15 mouse cellular contexts compared by ENCODE assay signal in the genomic region with DNA sequence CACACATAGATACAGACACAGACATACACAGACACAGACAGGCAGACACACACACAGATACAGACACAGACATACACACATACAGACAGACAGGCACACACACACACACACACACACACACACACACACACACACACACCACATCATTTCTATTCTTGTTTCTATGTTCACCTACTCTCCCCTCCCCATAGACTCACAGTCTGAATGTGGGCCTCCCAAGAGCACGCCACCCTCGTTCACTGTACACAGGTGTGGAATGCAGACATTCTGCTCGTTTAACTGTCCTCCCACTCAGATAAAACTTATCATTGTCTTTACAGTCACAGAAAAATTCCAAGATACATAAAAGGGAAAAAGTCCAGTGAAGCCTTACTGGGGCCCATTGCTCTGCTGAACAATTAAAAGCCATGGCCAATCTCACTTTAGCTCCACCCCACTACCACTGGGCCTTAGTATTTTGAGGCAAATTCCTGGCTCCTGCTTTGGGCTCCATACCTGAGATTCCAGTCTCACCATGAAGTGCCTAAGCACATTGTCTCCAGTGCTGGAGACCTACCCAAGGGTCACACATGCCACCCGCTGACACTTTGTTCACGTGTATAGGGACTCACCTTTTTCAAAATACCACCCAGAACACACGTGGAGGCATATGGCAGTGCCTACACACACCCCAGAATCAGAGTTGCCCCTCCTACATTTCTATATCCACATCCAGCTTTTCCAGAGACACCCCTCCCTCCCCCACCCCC.
DNase-seq lines count a peak whose midpoint lies in the region; ATAC-seq and TF ChIP-seq lines count a peak whose summit lies in the region.
"Had no signal": no experiment of that assay in that cellular context is flagged by ENCODE, and none has a peak within 500 bp of the region (broad histone marks: within the 10 kb centered on the region; RNA-seq: fewer than 3 reads in every experiment).

No protein-coding gene starts in this region.

- no peak overlapping the region for H3K4me2 ChIP-seq in hindbrain, embryonic 12.5 days (replicated peaks)
- H3K4me2 ChIP-seq in hindbrain, embryonic 16.5 days (ENCODE audit: low read length) = no peak overlapping the region
- H3K4me2 ChIP-seq: embryonic facial prominence, embryonic 15.5 days; liver, embryonic 12.5 days had no signal

- no peak for DNase-seq in heart, embryonic 10.5 days (ENCODE audit: low spot score)
- DNase-seq in heart, adult 8-10 months (ENCODE audit: low spot score) = no peak
- peak; percentile 45 for DNase-seq in Muller cell, postnatal 12 days (ENCODE audit: inconsistent ontology term)
- DNase-seq in limb, embryonic 10.5 days (ENCODE audit: low spot score) = no peak
- no peak for DNase-seq in left cerebral cortex, adult 2 months (ENCODE audit: extremely low spot score in 1 of 2, low spot score in 2 of 2)
- no peak for DNase-seq in gastrocnemius, postnatal 10 days
- DNase-seq: cerebellum, postnatal 25 days; thymus, postnatal 36 days had no signal

- H3K9me3 ChIP-seq in heart, embryonic 10.5 days = no peaks in the 10 kb centered on the region
- H3K9me3 ChIP-seq in hindbrain, embryonic 12.5 days (replicated peaks) = no peaks in the 10 kb centered on the region
- no peaks in the 10 kb centered on the region for H3K9me3 ChIP-seq in hindbrain, embryonic 16.5 days (ENCODE audit: control insufficient read depth, low read length)
- H3K9me3 ChIP-seq in limb, embryonic 10.5 days (replicated peaks) = no peaks in the 10 kb centered on the region
- H3K9me3 ChIP-seq: embryonic facial prominence, embryonic 15.5 days; liver, embryonic 12.5 days had no signal

- no peak for TF ChIP-seq CTCF in left cerebral cortex, adult 2 months (IDR thresholded peaks at IDR 0.05)

- no peaks in the 10 kb centered on the region for H3K27me3 ChIP-seq in heart, embryonic 10.5 days (ENCODE audit: insufficient read depth, poor library complexity, severe bottlenecking)
- no peaks in the 10 kb centered on the region for H3K27me3 ChIP-seq in hindbrain, embryonic 12.5 days
- no peaks in the 10 kb centered on the region; the same call in 1 of the 2 replicates for H3K27me3 ChIP-seq in hindbrain, embryonic 16.5 days (replicated peaks; ENCODE audit: control insufficient read depth, insufficient read depth, low read length)
- no peaks in the 10 kb centered on the region for H3K27me3 ChIP-seq in limb, embryonic 10.5 days (ENCODE audit: low read depth, poor library complexity, severe bottlenecking)
- H3K27me3 ChIP-seq: CH12.LX; embryonic facial prominence, embryonic 15.5 days; liver, embryonic 12.5 days had no signal

- 0 out of 2 replicates have a peak, but pooled peaks cover 10% of the 10 kb centered on the region for H3K4me1 ChIP-seq in heart, embryonic 10.5 days
- no peaks in the 10 kb centered on the region; the same call in 1 of the 2 replicates for H3K4me1 ChIP-seq in hindbrain, embryonic 12.5 days
- peaks cover 3% of the 10 kb centered on the region; the same call in 1 of the 2 replicates for H3K4me1 ChIP-seq in hindbrain, embryonic 16.5 days (ENCODE audit: control insufficient read depth, insufficient read depth, low read depth, low read length)
- H3K4me1 ChIP-seq in limb, embryonic 10.5 days = peaks cover 25% of the 10 kb centered on the region
- H3K4me1 ChIP-seq: embryonic facial prominence, embryonic 15.5 days had no signal

- WGBS in heart, embryonic 10.5 days = 59% methylated on average over 6 of the region's 6 CpGs
- WGBS in hindbrain, embryonic 12.5 days = 80% methylated on average over 6 of the region's 6 CpGs
- WGBS in hindbrain, embryonic 16.5 days = 85% methylated on average over 6 of the region's 6 CpGs
- WGBS in limb, embryonic 10.5 days = 82% methylated on average over 6 of the region's 6 CpGs

- H3K4me3 ChIP-seq in heart, embryonic 10.5 days = no peak overlapping the region
- H3K4me3 ChIP-seq in hindbrain, embryonic 12.5 days = no peak overlapping the region
- H3K4me3 ChIP-seq in hindbrain, embryonic 16.5 days (ENCODE audit: low read length) = no peak overlapping the region
- no peak overlapping the region for H3K4me3 ChIP-seq in limb, embryonic 10.5 days
- H3K4me3 ChIP-seq in left cerebral cortex, adult 2 months = no peak overlapping the region
- H3K4me3 ChIP-seq: embryonic facial prominence, embryonic 15.5 days; liver, embryonic 12.5 days had no signal

- peak overlapping the region; percentile 73 for H3K27ac ChIP-seq in heart, embryonic 10.5 days
- H3K27ac ChIP-seq in hindbrain, embryonic 12.5 days = peak overlapping the region; percentile 66
- H3K27ac ChIP-seq in hindbrain, embryonic 16.5 days (ENCODE audit: low read depth, low read length) = no peak overlapping the region
- peak overlapping the region; percentile 75 for H3K27ac ChIP-seq in limb, embryonic 10.5 days
- no peak overlapping the region for H3K27ac ChIP-seq in left cerebral cortex, adult 2 months
- H3K27ac ChIP-seq: liver, embryonic 12.5 days had no signal

- no peak overlapping the region for H3K9ac ChIP-seq in hindbrain, embryonic 12.5 days
- H3K9ac ChIP-seq in hindbrain, embryonic 16.5 days (ENCODE audit: low read depth, low read length) = no peak overlapping the region
- H3K9ac ChIP-seq: embryonic facial prominence, embryonic 15.5 days; liver, embryonic 12.5 days had no signal

- peaks cover 12% of the 10 kb centered on the region for H3K36me3 ChIP-seq in heart, embryonic 10.5 days
- H3K36me3 ChIP-seq in hindbrain, embryonic 12.5 days = no peaks in the 10 kb centered on the region
- no peaks in the 10 kb centered on the region for H3K36me3 ChIP-seq in hindbrain, embryonic 16.5 days (ENCODE audit: control insufficient read depth, insufficient read depth, low read length)
- peaks cover 82% of the 10 kb centered on the region for H3K36me3 ChIP-seq in limb, embryonic 10.5 days
- H3K36me3 ChIP-seq: embryonic facial prominence, embryonic 15.5 days had no signal

- intact Hi-C loops in left cerebral cortex, adult 2 months (cut with DNase I) = no loop called here

- ATAC-seq in hindbrain, embryonic 12.5 days (ENCODE audit: low FRiP score) = no peak
- no peak for ATAC-seq in hindbrain, embryonic 16.5 days
- ATAC-seq: forebrain, embryonic 14.5 days; liver, embryonic 12.5 days; midbrain, embryonic 16.5 days had no signal

Comparison
In these comparisons a context has a peak if more than half of its experiments do, and no peak if none do; other contexts are left out.
1. H3K27ac ChIP-seq: peak in heart, embryonic 10.5 days (single experiment), hindbrain, embryonic 12.5 days (single experiment) and limb, embryonic 10.5 days (single experiment); none in hindbrain, embryonic 16.5 days (single experiment) and left cerebral cortex, adult 2 months (single experiment).